Mouse (Mus musculus): ENCODE results near the gene Pex6. TPM values are rescaled to one million over a fixed set of nuclear protein-coding genes. Genes with fewer than 3 reads are reported as not detected.
A peak's percentile ranks its signal among the peaks of the same experiment; 100 is the strongest.
"Not testable (repeated sequence)": the region's sequence is repeated elsewhere in the genome, so short reads cannot be mapped to it uniquely, and the experiment has no call there.

The Pex6 gene
- polyA plus RNA-seq, 1 experiment from 2014 or later, result 23.3 TPM

DNA sequence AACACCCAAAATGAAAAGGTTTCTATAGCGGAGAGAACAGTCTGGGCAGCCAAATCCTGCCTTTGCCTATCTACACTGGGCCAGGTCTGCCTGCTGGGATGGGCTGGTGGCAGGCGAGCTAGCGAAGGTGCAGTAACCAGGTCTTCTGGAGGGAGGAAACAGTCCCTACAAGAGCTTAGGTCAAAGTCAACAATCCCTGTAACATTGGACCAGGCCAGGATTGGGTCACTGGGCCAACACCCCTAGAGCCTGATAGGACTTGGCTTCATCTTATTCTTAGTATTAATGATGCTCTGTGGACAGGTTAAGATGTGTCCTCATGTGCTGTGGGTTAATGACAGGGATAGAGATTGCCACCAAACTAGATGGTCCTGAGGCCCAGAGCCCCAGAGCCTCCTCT lies 22.8 kb downstream of the Pex6 start:
- no peak for DNase-seq (ENCODE audit: low spot score)

DNA sequence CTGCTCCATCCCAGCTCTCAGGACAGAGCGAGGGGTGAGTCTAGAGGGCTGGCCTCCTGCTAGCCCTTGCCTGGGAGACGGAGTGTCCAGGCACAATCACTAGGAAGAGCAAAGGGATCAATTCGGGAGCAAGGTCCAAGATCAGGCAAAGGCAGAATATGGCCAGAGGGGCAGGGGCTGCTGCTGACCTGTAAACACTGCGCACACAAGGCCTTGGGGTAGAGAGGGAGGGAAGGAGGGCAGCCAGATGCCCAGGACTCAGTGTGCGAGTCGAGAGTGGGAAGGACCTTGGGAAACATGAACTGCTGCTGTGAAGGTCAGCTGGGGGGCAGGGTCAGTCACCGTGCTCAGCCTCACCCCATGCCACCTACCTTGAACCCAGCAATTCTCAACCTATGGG lies 24.0 kb downstream of the Pex6 start:
- DNase-seq (ENCODE audit: low spot score), result no peak

DNA sequence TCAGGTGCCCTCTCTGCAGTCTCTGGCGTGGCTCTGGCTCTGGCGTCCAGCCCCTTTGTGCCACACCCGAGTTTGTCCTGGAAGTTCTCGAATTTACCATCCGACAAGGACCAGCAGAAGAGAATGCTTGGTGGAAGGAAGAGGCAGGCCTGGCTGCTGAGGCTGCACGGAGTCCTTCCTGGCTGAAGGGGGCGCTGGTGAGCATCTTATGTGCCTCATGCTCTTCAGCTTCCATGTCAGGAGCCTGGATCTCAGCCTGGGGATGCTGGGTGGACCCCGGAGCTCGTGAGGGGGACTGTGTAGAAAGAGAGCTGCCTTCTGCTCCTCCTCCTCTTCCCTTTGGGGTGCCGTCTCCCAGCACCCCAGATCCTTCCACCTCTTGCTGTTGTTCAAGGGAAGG lies 24.9 kb downstream of the Pex6 start:
- DNase-seq (ENCODE audit: low spot score), result peak; percentile 57

DNA sequence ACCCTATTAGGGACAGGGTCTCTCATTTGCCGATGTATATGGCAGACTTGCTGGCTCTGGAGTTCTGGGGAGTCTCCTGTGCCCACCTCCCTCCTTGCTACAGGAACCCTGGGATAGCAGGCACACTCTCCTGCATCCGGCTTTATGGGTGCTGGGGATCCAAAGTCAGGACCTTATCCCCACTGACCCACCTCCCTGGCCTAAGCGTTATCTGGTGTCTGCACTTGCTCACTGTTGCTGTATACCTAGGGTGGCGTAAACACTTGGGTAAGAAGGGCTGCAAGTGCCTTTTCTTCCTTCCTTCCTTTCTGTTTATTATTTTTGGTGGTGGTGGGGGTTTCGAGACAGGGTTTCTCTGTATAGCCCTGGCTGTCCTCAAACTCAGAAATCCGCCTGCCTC lies 30.0 kb downstream of the Pex6 start:
- no peak for DNase-seq (ENCODE audit: low spot score)

DNA sequence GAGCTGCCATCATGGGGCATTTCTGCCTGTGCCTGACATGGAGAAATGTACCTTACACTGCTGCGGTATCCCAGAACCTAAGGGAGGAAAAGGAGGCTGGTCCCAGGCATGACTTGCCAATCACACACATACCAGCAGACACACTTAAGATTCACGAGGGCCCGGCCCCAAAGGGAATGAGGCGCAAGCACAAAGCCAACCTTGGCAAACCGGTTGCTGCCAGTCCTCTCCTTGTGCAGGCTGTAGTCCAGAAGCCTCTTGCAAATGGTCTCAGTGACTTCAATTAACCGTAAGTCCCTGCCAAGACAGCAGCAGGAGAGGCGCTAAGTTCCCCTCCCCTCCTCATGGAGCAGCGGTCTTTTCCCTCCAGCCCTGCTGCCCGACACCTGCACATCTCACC lies 31.7 kb downstream of the Pex6 start:
- DNase-seq (ENCODE audit: low spot score), result no peak

DNA sequence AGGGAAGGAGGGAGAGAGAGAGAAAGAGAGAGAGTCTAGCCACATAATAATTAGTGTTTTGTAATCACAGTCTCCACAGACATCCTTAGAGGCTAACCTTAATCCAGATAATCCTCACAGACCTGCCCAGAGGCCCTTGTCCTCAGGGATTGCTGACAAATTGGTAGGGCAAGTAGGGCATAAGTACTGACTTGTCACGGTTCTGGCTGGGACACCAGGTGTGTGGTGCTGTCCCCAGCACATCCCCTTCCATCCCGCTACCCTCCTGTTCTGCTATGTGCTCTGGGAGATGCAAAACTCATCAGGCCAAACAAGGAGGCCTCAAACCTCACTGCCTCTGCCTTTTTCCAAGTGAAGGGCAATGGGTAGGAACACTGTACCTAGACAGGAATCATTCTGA lies 34.2 kb downstream of the Pex6 start:
- DNase-seq (ENCODE audit: low spot score), result no peak

DNA sequence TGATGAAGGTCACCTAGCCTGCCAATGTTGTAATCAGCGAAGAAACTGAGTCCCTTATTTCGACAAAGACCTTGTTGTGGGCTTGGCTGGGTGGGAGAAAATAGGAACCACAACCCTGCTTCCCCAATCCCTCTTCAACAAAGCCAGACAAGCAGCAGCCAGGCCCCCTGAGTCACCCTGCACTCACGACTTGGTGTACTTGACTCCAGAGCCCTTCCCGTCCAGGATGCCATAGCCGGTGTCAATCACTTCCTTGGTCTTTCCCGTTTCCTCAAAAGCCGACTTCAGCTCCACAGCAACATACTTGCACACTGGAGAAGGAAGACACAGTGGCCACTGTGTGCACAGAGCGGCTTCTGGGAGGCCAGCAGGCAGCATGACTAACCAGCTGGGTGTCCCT lies 36.0 kb downstream of the Pex6 start:
- DNase-seq (ENCODE audit: low spot score), result no peak

DNA sequence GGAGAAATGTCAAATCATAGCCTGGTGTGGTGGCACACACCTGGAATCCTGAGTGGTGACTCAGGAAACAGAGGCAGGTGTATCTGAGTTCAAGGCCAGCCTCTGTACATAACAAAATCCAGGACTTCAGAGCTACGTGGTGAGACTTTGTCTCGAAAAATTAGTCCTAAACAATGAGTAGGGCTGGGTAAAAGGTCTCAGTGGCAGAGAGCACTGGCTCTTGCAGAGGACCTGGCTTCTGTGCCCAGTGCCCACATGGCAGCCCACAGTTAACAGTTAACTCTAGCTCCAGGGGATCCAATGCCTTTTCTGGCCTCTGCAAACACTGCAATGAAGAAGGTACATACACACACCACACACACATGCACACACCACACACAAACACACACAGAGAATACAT lies 36.5 kb downstream of the Pex6 start:
- DNase-seq (ENCODE audit: low spot score), result no peak

DNA sequence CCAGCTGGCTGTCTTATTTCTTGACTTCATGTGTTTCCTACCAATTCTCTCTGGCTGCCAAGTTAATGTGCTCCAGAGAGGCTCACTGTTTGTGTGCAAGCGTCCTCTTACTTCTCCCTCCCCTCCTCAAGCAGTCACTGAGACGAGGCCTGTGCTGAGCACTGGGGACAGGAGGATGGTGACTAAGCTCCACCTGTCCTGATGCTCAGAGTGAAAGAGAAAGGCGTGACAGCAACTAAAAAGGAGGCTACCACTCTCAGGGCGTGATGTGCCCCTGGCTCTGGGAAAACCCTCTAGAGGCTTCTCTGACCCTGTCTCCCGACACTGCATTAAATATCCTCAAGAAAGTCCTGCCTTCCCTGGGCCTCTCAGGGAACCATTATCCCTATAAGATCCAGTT lies 38.0 kb downstream of the Pex6 start:
- no peak for DNase-seq (ENCODE audit: low spot score)

DNA sequence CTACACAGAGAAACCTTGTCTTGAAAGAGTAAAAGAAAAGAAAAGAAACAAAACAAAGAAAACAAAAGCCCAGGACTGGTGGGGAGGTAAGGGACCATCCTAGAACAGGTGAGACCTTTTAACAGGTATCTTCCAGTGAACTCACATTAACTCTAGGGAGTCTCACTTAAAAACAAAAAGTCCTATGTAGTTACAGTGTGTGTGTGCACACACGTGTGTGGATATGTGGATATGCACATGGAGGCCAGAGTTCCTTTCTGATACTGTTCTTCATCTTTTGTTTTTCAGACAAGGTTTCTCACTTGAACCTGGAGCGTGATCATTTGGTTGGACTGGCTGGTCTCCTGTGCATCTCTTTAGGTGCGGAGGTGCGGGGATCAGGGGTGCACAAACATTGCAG lies 39.3 kb downstream of the Pex6 start:
- no peak for DNase-seq (ENCODE audit: low spot score)

DNA sequence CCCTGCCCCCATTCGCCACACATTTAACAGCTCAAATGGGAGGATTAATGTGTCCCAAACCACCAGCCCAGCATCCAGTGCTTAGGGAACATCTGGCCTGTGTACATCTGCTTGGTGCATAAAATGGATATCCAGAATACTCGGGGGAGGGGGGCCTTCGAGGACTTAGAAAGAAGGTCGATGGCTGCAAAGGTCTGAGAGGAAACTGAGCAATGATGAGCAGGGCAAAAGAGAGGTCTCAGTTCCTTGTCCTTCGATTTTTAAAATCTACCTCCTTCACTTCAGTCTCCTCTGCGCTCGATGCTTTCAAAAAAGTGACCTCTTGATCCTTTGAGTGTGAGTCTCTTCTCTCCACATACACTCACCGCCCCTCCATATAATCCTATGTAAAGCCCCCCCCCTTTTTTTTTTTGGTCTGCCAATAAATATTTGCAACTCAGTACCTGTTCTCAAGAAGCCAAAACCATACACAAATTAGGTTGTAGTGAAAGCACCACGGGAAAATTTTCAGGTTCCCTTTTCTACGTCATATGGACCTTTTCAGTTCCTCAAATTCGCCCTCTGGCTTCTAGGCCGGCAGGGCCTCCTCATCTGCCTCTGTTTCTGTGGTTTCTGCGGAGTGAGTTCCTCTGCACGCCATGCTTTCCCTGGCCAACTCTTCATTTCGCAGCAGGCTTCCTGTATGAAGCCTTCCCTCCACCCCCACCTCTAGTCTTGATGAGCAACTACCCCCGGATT lies 40.0 kb downstream of the Pex6 start:
- peak; percentile 73 for DNase-seq (ENCODE audit: low spot score)

DNA sequence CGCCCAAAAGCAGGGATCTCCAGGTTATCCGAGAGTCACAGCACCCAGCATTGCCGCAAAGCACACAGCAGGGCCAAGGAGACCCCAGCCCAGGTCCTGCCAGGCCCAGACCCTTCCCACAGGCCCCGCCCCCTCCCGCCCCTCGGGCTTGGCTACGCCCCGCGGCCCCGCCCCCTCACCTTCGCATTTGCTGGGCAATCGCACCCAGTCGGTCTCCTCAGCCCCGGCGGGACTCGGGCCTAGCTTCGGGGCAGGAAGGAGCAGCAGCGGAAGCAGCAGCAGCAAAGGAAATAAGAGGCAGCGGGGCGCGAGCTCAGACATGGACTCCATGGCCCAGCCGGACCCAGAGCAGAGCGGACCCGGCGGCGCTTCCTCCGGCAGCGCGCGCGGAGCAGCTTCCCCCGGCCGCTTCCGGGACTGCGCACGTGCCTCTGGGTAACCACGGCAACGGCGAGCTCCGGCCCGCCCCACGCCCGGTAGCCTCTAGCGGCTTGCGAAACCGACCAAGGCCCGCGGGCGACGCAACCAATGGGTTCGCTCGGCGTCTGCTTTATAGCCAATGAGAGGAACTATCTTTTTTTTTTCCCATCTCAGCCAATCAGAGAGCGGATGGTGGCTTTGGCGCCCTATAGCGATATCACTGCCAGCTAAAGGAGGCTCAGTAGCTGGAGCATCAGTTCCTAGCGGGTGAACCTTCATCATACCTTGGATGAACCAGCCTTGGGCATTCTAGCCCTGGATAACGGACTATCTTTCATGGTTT lies 40.7 kb downstream of the Pex6 start, which contains the start of gene Cnpy3:
Gene Cnpy3, minus strand, starts transcription at position 421 of the 763 bp plus-strand sequence.
- DNase-seq (ENCODE audit: low spot score), result peak; percentile 99

DNA sequence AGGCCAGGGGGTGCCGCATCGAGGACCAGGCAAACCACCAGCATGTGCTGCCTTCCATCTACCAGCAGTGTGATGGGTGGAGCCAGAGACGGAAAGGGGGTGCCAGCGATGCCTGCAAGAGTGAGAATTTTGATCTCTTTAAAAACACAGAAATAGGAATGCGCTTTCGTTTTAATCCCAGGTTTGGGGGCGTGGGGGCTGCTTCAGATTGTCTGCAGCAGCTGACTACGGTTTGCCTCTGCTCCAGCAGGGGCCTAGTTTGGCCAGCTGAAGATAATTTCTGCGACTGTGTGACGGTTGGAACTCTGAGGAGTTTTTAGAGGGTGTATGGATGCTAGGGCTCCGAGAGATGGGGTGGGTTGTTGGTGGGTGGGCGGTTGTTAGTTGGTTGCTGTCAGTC lies 47.5 kb downstream of the Pex6 start:
- no peak for DNase-seq (ENCODE audit: low spot score)

DNA sequence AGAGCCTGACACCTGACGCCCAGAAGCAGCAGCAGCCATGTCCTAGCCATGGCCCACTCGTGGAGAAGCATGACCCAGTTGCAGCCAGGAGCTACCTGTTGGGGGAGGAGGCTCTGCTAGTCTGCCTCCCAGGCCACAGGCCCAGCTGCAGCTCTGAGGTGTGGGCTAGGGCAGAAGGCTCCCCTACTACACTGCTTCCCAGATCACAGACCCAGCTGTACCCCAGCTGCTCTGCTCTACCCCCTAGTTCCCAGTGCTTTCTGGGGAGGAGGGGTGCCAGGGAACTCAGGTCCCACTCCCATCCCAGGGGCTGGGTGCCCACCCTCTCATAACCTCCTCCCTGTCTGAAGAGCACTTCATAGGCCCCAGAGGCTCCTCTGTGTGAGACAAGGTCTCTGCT lies 52.3 kb downstream of the Pex6 start, which contains the start of gene Ptcra:
Gene Ptcra, minus strand, starts transcription at position 169 of the 400 bp plus-strand sequence.
- DNase-seq (ENCODE audit: low spot score), result peak; percentile 77

DNA sequence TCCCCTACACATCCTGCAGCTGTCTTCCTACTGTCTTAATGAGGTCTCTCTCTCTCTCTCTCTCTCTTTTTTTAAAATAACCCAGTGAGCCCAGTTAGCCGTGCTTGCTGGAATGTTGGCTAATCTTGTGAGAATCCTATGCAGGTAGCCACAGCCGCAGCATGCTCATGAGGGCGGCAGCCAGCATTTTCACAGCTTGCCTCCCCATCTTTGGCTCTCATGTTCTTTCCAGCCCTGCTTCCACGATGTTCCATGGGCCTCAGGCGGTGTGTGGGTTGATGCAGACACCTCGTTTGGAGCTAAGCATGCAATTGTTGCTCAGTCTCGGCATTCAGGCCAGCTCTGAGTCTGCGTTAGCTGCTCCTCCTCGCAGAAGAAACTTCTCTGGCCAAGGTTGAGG lies 53.7 kb downstream of the Pex6 start:
- not testable (repeated sequence) for DNase-seq (ENCODE audit: low spot score)

DNA sequence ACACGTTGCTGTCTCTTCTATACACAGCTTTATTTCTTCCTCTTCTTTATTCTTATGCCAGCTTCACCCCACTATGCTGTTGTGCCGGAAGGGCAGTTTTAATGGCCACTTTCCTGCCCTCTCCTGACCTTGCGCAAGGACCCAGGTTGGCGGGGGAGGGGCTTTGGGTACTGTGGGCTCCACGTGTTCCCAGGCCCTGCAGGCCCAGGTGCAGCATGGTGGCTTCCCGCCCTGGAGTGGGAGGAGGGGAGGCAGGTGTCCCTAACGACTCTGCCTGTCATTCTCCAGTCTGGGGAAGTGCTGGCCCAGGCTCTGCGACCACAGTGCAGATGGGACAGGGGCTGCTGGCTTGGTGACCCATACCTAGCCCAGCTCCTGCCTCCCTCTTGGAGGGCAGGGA lies 56.6 kb downstream of the Pex6 start:
- DNase-seq (ENCODE audit: low spot score), result peak; percentile 60

DNA sequence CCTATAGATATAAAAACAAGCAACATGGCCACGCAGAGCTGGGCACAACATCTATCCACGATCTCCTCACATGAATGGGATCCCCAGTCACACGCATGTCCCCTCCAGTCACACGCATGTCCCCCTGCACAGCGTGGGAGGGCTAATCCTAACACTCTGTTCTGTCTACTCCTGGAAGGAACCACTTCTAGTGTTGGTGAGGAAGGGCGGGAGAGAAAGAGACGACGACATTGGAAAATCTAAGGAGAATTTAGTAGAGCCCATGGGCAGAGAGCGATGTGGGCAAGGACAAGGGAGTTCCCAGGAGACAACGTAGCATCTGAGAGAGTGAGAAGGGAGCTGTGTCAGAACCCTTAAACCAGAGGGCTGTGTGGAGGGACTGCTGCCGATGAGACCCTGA lies 59.3 kb downstream of the Pex6 start:
- no peak for DNase-seq (ENCODE audit: low spot score)

DNA sequence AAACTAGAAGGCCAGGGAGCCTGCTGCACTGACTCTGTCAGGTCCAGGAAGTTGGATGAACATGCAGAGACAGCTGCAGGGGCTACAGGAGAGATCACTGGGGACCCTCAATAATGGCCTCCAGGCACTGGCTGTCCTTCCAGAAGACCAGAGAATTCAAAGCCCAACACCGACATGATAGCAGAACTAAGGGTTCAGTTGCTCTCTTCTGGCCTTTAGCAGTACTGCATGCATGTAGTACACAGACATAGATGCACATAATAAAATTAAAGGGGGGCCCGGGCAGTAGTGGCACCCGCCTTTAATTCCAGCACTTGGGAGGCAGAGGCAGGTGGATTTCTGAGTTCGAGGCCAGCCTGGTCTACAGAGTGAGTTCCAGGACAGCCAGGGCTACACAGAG lies 59.8 kb downstream of the Pex6 start:
- DNase-seq (ENCODE audit: low spot score), result no peak

DNA sequence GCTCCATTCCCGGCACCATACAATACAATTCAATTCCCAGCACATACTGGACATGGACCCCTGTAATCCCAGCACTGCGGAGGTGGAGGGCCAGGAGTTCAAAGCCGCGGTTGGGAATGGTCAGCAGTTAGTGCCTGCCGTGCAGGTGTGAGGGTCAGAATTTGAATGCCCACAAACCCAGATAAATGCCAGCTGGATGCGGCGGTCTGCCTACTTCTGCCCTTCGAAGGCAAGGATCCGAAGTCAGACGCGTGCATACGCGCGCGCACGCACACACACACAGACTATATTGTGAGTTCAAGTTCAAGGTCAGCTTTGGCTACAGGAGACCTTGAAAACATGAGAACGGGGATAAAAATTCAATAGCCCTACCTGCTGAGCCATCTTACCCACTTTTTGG lies 60.4 kb downstream of the Pex6 start:
- DNase-seq (ENCODE audit: low spot score), result no peak

DNA sequence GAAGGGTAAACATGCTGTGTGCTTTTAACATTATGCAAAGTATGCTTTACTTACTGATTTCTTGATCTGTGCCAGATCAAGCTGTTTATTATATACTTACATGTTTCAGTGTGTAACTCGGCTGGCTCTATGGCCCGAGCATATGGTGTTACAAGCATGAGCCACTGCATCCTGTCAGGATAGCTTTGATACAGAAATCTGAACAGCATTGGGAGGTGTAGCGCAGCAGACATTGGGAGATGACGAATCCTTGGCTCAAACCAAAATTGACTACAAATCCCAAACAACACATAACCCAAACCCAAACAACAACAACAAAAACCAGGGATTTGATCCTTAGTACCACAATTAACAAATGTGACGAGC lies 60.8 kb downstream of the Pex6 start:
- DNase-seq (ENCODE audit: low spot score), result no peak

DNA sequence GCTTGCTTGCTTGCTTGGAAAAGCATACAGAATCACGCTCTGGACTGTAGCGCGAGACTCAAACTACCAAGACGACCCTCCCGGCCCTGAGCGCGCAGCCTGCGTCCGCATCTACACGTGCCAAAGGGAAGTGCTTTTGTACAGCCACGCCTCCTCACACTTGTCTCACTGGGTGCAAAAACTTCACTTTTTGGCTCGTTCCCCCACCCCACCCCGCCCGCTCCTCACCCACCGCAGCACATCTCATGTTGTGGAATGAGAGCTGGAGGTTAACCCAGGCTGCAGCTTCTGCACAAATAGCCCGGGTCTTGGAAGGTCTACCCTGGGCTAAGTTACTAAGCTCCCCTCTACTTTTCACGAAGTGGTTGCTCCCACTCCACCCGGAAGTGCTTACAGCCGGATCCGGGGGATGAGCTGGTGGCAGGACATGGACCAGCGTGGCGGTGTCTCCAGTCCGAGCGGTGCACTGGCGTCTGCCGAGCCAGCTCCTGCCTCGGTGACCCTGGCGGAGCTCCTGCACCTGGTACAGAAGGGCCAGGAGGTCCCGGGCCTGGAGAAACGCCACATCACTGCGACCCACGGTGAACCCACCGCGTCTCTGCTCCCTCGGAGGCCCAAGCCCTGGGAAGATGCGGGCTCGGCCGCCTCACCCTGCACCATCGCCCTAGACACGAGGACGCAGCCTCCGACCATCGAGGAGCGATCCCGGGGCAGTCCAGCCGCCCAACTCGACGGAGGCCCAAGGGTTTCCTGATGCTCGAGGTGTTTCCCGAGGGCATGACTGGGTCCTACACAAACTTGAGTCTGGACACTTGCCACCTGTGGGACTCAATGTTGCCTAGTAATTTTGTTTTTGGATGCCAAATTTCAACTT lies 61.4 kb downstream of the Pex6 start, which contains the start of gene 2310039H08Rik:
Gene 2310039H08Rik, plus strand, starts transcription at position 232 of the 874 bp plus-strand sequence.
- DNase-seq (ENCODE audit: low spot score), result peak; percentile 86
